Mouse (Mus musculus): ENCODE data around the gene Izumo2.
"Not testable (repeated sequence)": the region's sequence is repeated elsewhere in the genome, so short reads cannot be mapped to it uniquely, and the experiment has no call there.

Gene Izumo2

DNA sequence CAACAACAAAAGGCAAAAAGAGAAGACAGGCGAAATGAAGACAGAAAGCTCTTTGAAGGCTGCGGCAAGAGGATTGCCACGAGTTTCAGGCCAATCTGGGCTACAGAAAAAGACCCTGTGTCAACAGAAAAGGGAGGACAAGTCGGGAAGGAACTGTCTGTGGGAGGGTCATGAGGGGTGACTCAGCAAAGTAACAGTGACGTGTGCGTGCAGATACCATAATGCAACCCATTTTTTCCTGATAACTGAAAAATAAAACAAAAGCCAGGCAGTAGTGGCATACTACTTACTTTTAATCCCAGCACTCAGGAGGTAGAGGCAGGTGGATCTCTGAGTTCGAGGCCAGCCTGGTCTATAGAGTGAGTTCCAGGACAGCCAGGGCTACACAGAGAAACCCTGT is 10.6 kb upstream of the Izumo2 start:
- DNase-seq (ENCODE audit: low spot score), result peak; percentile 7

DNA sequence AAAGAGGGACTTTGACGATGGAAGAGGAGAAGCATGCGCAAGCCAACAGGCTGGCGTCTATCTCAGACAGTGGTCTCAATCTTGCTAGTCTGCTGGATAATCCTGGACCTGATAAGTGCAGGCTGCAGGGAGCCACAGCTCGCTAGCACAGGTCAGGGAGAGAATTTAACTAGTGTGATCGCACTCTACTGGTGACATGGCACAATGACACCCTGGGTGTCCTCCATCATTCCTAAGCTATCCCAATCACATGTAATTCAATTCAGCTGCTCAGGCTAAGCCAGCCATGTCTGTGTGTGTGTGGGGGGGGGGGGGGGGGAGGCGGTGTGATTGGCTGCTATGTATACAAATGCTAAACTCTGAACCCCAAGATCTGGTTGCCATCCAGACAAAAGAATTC is 6.6 kb upstream of the Izumo2 start:
- peak; percentile 48 for DNase-seq (ENCODE audit: low spot score)

DNA sequence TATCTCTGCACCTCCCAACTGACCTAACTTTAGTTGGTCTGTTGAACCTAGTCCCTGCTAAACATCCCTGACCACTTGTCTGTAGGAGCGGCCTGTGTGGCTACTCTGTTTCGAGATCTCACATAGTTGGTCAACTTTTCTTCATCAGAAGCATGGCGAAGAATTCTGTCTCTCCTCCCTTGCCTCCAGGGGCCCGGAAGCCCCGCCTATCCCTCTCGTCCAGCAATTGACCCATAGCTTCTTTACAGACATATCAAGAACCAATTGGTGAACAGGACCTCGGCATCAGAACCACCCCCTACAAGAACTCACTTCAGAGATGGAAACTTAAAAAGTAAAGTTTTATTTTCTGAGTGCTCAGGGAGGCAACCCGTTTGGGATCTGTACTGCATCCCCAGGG is 5.6 kb upstream of the Izumo2 start:
- no peak for DNase-seq (ENCODE audit: low spot score)

DNA sequence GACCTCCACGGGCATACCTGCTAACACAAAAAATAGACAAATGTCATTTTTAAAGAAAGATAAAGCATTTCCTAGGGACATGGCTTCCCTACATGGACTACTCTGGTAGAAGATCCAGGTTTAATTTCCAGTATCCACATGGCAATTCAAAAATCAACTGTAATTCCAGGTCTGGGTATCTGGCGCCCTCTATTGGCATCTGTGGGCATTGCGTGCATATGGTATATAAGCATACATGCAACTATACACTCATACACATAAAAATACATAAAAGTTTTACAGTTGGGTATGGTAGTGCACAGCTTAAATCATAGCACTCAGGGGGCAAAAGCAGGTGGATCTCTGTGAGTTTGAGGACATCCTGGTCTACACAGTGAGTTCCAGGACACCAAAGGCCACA is 4.2 kb upstream of the Izumo2 start:
- DNase-seq (ENCODE audit: low spot score), result peak; percentile 16

DNA sequence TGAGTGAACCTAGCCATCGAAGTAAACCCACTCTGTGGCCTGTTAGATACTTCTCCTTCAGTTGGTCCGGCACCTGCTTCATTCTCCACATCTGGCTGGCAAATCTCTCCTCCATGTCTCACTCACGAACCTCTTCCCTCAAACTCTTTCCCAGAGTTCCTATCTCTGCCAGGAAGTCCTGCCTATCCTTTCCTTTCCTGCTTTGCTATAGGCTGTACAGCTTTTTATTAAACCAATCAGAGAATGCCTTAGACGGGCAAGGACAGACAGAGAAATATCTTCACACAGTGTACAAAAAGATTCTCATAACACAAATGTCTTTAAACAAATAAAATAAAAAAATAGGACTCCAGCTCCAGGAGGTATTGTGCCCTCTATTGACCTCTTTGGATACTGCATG is 3.5 kb upstream of the Izumo2 start:
- no peak for DNase-seq (ENCODE audit: low spot score)

DNA sequence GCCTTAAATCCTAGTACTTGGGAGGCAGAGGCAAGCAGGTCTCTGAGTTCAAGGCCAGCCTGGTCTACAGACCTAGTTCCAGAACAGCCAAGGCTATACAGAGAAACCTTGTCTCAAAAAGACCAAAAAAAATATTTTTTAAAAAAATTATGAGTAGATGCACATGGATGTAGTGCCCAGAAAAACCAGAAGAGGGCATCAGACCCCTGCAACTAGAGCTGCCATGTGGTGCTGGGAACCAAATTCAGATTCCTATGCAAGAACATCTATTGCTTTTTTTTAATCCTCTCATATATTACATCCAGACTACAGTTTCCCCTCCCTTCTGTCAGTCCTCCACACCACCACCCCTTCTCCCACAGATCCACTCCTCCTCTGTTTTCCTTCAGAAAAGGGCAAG is 2.2 kb upstream of the Izumo2 start:
- no peak for DNase-seq (ENCODE audit: low spot score)

DNA sequence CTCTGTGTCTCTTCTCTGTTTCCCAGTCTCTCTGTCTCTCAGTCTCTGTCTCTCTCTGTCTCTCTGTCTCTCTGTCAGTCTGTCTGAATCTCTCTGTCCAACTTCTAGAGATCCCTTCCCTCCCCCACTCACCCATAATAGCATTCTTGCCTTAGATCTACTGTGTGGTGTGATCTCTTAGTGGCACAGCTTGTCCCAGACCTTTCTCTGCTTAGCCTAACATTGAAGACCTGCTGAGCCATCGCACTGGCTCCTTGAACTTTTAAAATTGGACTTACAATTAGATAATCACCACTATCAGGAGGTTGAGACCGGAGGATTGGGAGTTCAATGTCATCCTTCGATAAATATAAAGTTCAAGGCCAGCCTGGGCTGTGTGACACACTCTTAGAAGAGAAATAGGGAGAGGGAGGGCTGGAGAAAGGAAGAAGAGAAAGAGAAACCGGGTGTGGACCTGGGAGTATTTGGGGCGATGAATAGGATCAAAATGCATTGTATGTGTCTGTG is 1.3 kb upstream of the Izumo2 start:
- DNase-seq (ENCODE audit: low spot score), result no peak

DNA sequence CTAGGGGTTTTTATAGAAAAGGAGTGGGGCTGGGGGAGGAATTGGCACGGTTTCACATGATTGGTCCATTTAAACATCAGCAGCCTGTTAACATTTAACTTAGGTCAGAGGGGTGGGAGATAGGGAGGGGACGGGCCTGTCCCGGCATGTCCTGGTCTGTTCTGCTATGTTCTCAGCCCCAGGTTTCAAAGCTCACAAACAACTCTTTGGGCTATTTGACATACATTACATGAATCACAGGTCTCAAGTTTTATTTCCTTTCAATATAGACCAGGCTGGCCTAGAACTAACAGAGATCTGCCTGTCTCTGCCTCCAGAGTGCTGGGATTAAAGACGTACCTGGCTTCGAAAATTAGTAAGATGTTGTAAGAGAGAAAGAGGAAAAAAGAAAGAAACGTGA is 449 bp upstream of the Izumo2 start:
- not testable (repeated sequence) for DNase-seq (ENCODE audit: low spot score)

DNA sequence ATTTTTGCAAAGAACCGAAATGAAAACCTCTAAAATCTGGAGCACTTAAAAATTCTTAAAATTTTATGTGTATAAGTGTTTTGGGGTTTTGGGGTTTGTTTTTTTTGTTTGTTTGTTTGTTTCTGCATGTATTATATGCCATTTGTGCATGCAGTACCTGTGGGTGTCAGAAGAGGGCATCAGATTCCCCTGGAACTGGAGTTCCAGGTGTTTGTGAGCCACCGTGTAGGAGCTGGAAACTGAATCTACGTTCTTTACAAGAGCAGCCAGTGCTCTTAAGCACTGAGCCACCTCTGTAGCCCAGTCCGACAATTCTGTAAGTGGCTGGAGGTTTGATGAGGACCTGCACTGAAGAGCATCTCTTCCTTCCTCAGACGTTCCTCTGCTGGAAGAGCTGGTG is 1.3 kb downstream of the Izumo2 start:
- DNase-seq (ENCODE audit: low spot score), result no peak

DNA sequence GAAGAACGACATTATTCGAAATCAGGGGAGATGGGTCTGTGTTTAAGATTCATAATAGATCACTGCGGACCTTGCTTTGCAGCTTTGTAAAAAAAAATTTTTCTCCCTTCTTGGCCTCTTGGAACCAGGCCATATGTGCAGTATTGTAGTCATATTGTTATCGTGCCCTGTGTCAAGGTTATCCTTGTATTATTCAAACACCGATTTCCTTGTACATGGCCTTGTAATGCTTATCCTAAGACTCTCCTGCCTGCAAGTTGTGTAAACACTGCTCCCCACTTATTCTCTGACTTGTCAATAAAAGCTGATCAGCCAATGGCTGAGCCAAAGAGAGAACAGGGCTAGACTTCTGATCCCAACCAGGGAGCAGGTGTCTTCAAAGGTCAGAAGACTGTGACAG is 13.5 kb downstream of the Izumo2 start:
- no peak for DNase-seq (ENCODE audit: low spot score)

DNA sequence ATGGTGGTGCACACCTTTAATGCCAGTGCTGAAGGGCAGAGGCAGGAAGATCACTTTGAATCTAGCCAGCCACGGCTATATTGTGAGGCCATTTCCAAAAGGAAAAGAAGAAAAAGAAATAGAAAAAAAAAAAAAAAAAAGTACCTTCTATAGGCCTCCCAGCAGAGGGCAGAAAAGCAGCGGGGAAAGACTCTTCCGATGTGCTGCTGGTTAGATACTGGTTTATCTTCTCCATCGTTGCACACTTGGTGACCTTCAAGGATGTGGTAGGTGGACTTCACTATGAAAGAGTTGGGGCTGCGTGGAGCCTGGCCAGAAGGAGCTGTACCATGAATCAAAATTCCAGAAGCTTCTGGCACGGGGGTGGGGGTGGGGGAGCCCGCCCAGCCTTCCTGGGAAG is 15.8 kb downstream of the Izumo2 start:
- peak; percentile 54 for DNase-seq (ENCODE audit: low spot score)

DNA sequence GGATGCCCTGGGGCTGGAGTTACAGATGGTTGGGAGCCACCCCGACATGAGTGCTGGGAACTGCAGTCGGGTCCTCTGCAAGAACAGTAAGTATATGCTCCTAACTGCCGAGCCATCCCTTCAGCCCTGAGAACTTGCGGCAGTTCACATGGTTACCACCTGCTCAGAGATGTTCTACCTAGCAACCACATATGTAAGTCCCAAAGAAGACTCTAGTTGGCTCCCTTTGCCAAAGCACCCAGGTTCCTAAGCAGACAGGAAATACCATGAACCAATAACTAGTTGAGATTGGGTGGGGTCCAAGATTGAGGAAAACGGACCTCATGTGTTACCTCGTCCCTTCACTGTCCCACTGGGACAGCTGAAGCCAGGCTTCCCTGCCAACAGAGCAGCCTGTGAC is 17.8 kb downstream of the Izumo2 start:
- DNase-seq (ENCODE audit: low spot score), result no peak

DNA sequence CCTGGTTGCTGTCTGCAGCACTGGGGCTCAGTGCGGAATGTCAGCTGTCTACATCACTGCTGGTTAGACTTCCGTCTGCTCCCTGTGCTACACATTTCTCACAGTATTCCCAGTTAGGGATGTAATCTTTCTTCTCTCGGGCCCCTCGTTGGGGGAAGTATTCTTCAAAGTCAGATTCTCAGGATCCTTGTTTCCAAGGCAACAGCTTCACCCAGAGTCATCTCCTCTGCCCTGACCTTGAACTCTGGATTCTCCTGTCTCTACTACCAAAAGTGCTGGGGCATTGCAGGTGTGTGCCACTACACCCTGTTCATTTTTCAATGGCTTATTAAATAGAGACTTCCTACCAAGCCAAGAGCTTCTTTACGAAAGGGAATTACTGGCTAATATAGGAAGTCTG is 18.6 kb downstream of the Izumo2 start:
- no peak for DNase-seq (ENCODE audit: low spot score)

DNA sequence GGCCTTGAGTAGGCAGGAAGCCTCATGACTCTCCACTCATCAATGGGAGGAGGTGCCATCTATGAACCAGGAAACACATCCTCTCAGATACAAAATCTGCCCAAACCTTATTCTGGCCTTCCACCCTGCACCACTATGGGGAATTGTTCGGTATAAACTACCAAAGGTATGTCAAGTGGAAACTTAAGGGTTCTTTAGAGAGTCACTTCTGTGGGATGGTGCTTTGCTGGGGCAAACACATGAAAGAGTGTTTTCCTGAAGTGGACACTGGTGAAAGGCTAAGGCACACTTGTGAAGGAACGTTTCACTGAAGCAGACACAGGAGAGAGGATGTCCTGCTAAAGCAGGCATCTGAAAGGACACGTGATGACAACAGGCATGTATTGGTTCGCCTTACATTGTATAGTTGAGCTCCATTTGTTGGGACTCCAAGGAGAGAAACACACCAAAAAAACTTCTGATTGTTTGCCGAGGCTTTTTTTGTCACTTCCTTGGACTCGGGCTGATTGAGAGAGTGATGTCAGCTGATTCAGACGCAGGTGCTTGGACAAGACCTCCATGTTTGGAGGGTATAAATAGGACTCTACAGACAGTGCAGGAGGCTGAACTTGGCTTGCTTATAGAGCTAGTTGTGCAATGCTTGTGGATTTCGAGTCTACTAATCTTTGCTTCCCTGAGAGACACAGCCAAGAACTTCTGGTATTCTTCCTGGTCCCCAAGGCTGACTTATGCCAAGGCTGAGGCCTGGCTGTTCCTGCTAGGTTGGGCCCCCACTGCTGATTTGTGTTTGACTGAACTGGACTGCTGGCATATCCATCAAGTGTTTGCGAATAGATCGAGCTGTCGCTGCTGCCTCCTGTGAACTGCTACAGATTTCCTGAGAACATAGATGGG is 19.8 kb downstream of the Izumo2 start:
- DNase-seq (ENCODE audit: low spot score), result no peak

DNA sequence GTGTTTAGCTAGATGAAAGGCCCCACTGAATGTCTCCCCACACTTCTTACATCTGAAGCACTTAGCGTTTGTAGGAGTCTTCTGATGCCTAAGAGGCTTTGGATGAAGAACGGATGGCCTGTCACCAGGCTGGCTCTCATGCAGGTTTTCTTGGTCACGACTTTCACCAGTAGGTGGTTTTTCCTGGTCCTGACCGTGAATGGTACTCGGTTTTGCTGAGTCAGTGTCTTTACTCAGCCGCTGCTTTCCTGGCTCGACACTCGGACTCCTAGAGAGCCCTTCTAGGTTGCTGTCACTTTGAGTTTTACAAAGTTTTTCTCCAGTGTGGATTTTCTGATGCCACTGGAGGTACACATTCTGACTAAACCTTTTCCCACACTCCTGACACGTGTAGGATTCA is 25.2 kb downstream of the Izumo2 start:
- DNase-seq (ENCODE audit: low spot score), result no peak

DNA sequence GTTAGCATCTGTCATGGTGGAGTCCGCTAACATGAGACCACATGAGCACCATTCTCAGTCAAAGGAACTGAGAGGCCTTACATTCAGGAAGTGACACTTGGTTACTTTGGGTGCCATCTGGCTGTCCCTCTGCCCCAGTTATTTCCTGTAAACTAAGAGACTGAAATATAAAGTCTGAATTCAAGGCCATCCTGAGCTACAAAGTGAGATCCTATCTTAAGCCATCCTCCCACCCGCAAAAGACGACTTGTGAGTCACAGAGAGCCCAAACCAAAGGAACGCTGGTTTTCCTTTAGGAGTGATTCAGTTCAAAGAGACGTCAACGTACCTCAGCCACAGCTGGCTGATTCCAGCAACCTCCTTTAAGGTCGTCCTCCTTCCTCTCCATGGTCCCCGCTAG is 32.8 kb downstream of the Izumo2 start:
- DNase-seq (ENCODE audit: low spot score), result no peak

DNA sequence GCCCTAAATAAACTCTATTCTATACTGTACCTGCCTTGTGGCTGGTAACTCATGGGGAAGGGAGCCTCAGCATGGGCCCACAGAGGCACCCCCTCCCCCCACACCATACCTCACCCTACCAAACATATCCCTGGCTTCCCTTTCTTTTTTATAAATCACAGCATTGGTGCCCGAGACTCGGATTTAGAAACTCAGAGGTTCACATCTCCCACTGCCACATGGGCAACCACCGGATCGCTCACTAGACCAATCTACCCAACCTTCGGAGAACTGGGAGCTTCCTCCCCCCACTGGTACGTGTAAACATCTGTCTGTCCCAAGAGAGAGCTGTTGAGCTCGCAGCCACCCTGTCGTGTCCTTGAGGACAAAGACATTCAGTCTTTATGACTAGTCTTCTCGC is 35.7 kb downstream of the Izumo2 start:
- DNase-seq (ENCODE audit: low spot score), result no peak

DNA sequence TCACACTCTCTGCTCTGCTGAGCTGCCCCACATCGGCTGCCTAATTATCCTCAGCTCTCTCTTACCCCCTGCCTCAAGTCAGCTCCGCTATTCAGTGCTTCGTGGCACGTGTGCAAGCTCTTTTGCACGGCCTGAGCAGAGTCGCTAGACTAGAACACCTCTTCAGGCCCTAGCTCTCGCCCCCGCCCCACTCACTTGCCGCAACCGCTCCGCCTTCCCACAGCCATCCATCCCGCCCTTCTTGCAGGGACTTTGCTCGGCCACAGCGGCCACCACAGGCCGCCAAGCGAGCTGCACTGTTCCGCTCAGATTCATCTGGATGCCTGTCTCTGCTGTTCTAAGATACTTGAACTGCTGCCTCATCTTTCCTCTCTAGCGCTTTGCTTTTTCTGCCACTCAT is 36.5 kb downstream of the Izumo2 start:
- peak; percentile 80 for DNase-seq (ENCODE audit: low spot score)

DNA sequence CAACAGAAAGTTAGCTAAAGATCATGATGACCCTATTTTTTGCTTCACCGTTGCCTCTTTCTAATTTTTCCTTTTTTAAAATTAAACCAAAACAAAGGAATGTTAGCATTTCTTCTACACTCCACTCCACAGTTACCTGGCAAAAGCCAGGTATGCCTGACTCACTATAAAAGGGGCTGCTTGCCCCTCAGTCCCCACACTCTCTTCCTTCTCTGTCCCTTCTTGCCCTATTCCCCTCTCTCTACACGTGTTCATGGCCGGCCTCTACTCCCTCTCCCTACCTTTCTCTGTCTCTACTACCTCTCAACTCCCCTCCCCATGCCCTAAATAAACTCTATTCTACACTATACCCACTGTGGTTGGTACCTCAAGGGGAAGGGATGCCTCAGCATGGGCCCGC is 38.6 kb downstream of the Izumo2 start:
- DNase-seq (ENCODE audit: low spot score), result no peak

DNA sequence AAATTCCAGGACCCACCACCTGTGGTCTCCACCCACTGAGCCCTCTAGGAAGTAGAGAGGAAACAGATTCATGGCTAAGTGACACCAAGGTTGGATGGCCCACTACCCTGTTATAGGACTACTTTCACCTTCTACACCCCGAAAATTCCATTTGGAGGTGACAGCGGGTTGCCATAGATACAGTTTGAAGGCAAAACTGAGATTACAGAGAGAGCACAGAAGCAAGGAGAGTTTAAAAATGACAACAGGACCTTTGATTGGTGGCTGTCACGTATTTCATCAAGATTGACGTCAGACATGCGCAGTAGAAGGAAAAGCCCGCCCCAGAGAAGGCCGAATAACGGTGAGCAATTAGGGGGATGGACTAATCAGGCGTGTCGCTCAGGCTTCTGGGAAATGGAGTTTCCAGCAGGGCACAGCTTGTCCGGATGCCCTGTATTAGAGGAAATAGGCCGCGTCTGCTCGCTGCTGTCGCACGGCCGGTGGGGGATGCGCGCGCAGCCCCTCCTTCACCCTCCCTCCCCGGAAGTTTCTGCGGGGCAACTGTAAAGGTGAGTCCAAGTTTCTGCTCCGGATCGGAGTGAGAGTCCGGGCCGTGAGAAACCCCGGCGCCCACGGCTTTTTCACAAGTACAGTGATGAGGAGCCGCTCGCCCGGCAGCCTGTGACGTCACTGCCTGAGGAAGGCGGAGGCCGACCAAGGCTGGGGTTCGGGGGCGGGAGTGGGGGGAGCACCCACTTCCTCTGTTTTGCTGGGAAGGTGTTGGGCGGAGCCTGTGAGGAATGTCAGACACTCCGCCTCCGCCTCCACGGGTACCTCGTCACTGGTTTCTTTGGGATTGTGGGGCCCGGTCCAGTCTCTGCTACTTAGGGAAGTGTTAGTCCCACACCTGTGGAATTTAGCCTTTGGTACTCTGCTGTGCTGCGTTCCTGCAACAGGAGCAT is 39.8 kb downstream of the Izumo2 start, which contains the start of gene Vrk3:
Gene Vrk3, plus strand, starts transcription at position 313 of the 944 bp plus-strand sequence.
- DNase-seq (ENCODE audit: low spot score), result peak; percentile 96

DNA sequence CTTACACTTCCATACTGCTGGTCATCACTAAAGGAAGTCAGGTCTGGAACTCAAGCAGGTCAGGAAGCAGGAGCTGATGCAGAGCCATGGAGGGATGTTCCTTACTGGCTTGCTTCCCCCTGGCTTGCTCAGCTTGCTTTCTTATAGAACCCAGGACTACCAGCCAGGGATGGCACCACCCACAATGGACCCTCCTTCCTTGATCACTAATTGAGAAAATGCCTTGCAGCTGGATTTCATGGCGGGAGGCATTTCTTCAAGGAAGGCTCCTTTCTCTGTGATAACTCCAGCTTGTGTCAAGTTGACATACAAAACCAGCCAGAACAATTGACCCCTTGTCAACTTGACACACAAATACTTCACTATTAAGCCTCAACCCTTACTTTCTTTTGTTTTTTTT is 42.4 kb downstream of the Izumo2 start, which contains the start of gene Zfp473:
Gene Zfp473, minus strand, starts transcription at position 101 of the 400 bp plus-strand sequence.
- DNase-seq (ENCODE audit: low spot score), result not testable (repeated sequence)

DNA sequence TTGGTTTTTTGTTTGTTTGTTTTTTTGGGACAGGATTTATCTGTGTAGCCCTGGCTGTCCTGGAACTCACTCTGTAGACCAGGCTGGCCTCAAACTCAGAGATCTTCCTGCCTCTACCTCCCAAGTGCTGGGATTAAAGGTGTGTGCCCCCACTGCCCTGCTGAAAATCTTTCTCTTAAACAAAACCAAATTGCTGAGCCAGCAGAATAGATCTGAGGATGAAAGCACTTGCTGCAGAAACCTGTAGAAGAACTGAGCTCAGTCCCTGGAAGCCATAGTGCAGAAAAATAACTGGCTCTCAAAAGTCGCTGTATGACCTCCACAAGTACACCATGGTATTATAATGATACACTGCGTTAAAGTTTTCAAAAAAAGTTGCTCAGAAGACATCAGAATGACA is 48.6 kb downstream of the Izumo2 start:
- no peak for DNase-seq (ENCODE audit: low spot score)

DNA sequence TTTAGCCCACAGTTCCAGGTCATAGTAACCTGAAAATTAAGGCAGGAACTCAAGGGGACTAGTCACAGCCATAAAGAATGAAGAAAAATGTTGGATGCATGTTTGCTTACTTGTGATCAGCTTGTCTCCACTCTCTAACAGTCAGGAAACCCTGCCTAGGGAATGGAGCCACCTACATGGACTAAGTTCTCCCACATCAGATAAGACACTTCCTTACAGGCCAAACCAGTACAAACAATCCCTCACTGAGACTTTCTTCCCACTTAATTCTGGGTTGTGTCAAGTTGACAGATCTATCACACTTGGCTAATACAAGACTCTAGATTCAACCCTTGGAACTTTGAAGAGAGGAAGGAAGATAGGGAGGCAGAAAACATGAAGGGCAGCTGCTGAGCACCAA is 51.8 kb downstream of the Izumo2 start:
- DNase-seq (ENCODE audit: low spot score), result no peak

Data from MN1 (cell line).